Mouse (Mus musculus) spleen, adult 10 weeks (tissue): ENCODE data around the gene Gm20538. TPM values are rescaled to one million over a fixed set of nuclear protein-coding genes. Genes with fewer than 3 reads are reported as not detected.

Experiments used
- polyA plus RNA-seq: library from polyadenylated mRNA; stranded (reverse); fragments of 350-450 nt; fragmentation: Illumina TruSeq; extraction: RNeasy Lipid Tissue Mini Kit (QIAGEN cat#74804); gene quantifications from one replicate; pipeline ENCODE4 v1.2.3, GENCODE M21; 2015; ENCODE audit warnings: low replicate concordance; ENCODE audit not compliant: insufficient read depth

Gene Gm20538
- 7.2 TPM for polyA plus RNA-seq

GRCm38 (mm10) chr19:44552731-44553130, at the start of gene Gm20538:
Gene Gm20538 (minus strand): TSS chr19:44552831.

GRCm38 (mm10) chr19:44562652-44563206, 10.1 kb upstream of the Gm20538 start, which contains the start of gene Hif1an:
Gene Hif1an (plus strand): TSS chr19:44562850.

GRCm38 (mm10) chr19:44554861-44555590, 2.4 kb upstream of the Gm20538 start, which contains the start of gene Ndufb8:
Gene Ndufb8 (minus strand): TSS chr19:44555440.

GRCm38 (mm10) chr19:44545321-44546041, 7.2 kb downstream of the Gm20538 start, which contains the start of gene Sec31b:
Gene Sec31b (minus strand): TSS chr19:44545864.

Other genes starting within 250 kb of the Gm20538 start
- 1.0 TPM for gene Scd4, start 219.7 kb downstream of the Gm20538 start, polyA plus RNA-seq
- 315 TPM for gene Scd1, start 145.0 kb downstream of the Gm20538 start, polyA plus RNA-seq
- not detected for gene Wnt8b, start 59.4 kb downstream of the Gm20538 start, polyA plus RNA-seq
- 1.5 TPM for gene Sec31b, start 7.0 kb downstream of the Gm20538 start, polyA plus RNA-seq
- gene Ndufb8, start 2.6 kb upstream of the Gm20538 start, polyA plus RNA-seq = 136 TPM
- 30.9 TPM for gene Hif1an, start 10.0 kb upstream of the Gm20538 start, polyA plus RNA-seq
- gene Pax2, start 203.2 kb upstream of the Gm20538 start, polyA plus RNA-seq = not detected